Mouse (Mus musculus) testis, adult 2 months (tissue): ENCODE results near the gene Atxn1. TPM values are rescaled to one million over a fixed set of nuclear protein-coding genes. Genes with fewer than 3 reads are reported as not detected.

Experiments
- H3K27ac ChIP-seq: fragments of 200-500 bp; 2 replicates; pipeline ENCODE4 v1.5.1; 2012; ENCODE audit warnings: low read depth, low read length; ENCODE audit not compliant: control insufficient read depth, insufficient read depth
- H3K27me3 ChIP-seq: fragments of 200-500 bp; 2 replicates; pipeline ENCODE4 v1.6.1; 2012; ENCODE audit warnings: mild to moderate bottlenecking, low read length, moderate library complexity; ENCODE audit not compliant: control insufficient read depth, insufficient read depth
- H3K36me3 ChIP-seq: fragments of 200-500 bp; 2 replicates; pipeline ENCODE4 v1.6.1; 2012; ENCODE audit warnings: mild to moderate bottlenecking, low read length; ENCODE audit not compliant: control insufficient read depth, insufficient read depth
- H3K4me1 ChIP-seq: fragments of 200-500 bp; 2 replicates; pipeline ENCODE4 v1.6.1; 2012; ENCODE audit warnings: low read length; ENCODE audit not compliant: control insufficient read depth, insufficient read depth
- H3K4me3 ChIP-seq: fragments of 200-500 bp; 2 replicates; pipeline ENCODE4 v1.5.1; 2012; ENCODE audit warnings: low read depth, mild to moderate bottlenecking, low read length, moderate library complexity, mixed read lengths; ENCODE audit not compliant: control insufficient read depth
- CTCF ChIP-seq: fragments of 200-500 bp; IDR thresholded peaks from 2 replicates; pipeline ENCODE4 v1.5.1; 2012; ENCODE audit warnings: low read depth, mild to moderate bottlenecking, inconsistent platforms, low read length, moderate library complexity; ENCODE audit not compliant: control insufficient read depth, insufficient read depth, insufficient replicate concordance
- POLR2A ChIP-seq: fragments of 200-500 bp; IDR thresholded peaks from 2 replicates; pipeline ENCODE4 v1.6.1; 2012; ENCODE audit warnings: low read depth, mild to moderate bottlenecking, inconsistent platforms, low read length, moderate library complexity; ENCODE audit not compliant: control insufficient read depth
- polyA plus RNA-seq: library from polyadenylated mRNA; depleted of rRNA; stranded (reverse); fragments of >200 nt; gene quantifications from 2 replicates; pipeline ENCODE4 v1.2.3, GENCODE M21; 2012

The Atxn1 gene
- polyA plus RNA-seq, 1 experiment = 3.2 TPM

GRCm38 (mm10) chr13:45861885-45862605 lies 102.8 kb downstream of the Atxn1 start:
- Histone ChIP-seq H3K36me3 (no peaks in the 10 kb centered on the region), H3K27me3 (no peaks in the 10 kb centered on the region), H3K4me3 (peak overlapping the region; percentile 25; the same call in 1 of the 2 replicates), H3K4me1 (no peaks in the 10 kb centered on the region), H3K27ac (no peak overlapping the region)
- TF ChIP-seq POLR2A = no peak
- TF ChIP-seq CTCF = no peak

DNA sequence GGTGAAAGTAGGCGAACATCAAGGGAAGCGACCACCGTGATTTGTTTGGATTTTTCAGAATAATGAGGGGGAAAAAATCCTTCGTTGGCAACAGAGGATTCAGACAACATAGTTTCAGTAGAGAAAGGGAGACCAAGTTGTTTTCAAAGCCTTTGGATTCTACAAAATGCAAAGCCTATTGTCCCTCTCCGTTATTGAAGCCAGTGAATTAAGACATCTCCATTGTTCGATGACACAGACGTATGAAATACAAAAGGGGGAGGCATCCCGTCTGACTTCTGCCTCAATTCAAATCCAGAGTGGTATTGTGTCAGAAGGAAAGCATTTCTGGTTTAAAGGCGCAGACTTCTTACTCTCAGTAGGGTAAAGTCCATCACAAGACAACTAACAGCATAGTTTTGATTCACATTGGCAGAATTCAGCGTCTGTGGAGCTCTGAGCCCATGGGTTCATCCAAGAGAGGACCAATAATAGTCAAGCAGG lies 103.7 kb downstream of the Atxn1 start:
- no peak overlapping the region for H3K4me3 ChIP-seq
- no peaks in the 10 kb centered on the region for H3K4me1 ChIP-seq
- no peak for TF ChIP-seq CTCF
- TF ChIP-seq POLR2A = no peak
- no peaks in the 10 kb centered on the region for H3K27me3 ChIP-seq
- H3K36me3 ChIP-seq = no peaks in the 10 kb centered on the region
- H3K27ac ChIP-seq = no peak overlapping the region

DNA sequence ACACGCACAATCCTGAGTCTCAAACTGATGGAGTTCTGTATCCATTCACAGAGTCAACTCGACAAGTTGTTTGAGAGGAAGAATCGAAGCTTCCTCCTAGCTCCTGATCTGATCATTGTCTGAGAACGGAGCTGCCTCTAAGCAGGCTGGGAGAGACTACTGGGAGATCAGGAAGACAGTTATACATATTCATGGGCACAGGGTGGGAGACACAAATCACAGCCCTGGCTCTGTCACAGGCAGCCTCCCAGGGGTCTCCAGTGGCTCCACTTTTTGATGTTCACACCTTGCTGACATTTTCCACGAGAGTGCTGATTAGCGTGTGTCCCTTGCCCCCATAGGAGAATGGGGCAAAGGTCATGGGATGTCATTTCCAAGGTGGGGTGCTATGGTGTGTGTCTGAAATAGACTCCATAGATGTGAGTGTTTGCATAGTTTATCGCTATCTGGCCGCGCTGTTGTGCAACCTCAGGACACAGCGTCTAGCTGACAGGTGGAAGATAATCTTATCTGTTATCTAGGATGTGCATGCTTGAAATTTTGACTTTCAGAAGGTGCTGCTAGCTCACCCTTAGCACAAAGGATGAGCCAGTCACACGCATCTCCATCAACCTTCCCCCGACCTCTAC lies 105.6 kb downstream of the Atxn1 start:
- Histone ChIP-seq H3K36me3 (no peaks in the 10 kb centered on the region), H3K27ac (no peak overlapping the region), H3K4me1 (no peaks in the 10 kb centered on the region), H3K4me3 (no peak overlapping the region), H3K27me3 (no peaks in the 10 kb centered on the region)
- no peak for TF ChIP-seq POLR2A
- no peak for TF ChIP-seq CTCF

DNA sequence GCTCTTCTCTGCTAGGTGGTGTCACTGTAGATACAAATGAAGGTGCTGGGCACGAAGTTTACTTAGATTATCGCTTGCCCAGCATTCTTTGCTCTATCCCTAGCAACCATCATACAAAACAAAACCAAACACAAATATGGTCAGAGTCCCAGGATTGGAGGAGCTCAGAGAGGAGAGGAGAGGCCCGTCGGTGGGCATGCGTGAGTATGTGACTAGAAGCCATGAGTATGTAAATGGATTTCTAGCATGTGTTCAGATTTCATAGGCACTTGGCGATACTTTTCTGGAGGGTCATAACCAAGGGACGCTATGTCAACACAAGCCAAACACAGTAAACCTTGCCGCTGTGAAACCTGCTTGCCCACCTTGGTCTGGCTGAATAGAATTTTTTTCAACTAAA lies 107.4 kb downstream of the Atxn1 start:
- no peak for TF ChIP-seq POLR2A
- TF ChIP-seq CTCF = no peak
- H3K36me3 ChIP-seq = no peaks in the 10 kb centered on the region

DNA sequence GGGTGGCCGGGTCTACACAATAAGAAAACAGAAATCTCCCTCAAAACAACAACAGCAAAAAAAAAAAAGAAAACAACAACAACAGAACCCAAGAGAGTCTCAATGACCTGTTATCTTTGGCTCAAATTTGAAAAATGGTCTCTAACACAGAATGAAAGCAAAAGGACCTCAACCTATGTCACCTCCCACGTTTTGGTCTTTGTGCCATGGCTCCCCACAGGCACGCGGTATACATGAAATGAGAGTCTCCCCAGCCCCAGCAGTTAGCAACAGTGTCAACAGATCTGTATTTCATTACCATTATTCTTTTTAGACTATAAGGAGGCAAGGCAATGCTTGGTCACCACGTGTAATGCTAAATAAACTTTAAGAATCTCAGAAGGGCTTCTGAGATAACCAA lies 110.3 kb downstream of the Atxn1 start:
- Histone ChIP-seq H3K27ac (no peak overlapping the region), H3K4me3 (no peak overlapping the region), H3K4me1 (no peaks in the 10 kb centered on the region), H3K36me3 (no peaks in the 10 kb centered on the region), H3K27me3 (no peaks in the 10 kb centered on the region)
- TF ChIP-seq CTCF = no peak
- TF ChIP-seq POLR2A = no peak

More for the DNA sequence above, 107.4 kb downstream of the Atxn1 start:
- H3K27ac ChIP-seq = no peak overlapping the region
- no peak overlapping the region for H3K4me3 ChIP-seq
- no peaks in the 10 kb centered on the region for H3K4me1 ChIP-seq
- no peaks in the 10 kb centered on the region for H3K27me3 ChIP-seq

- H3K27me3 ChIP-seq = no peaks in the 10 kb centered on the region
- no peaks in the 10 kb centered on the region for H3K36me3 ChIP-seq
- no peak overlapping the region for H3K4me3 ChIP-seq
- H3K27ac ChIP-seq = no peak overlapping the region
- no peaks in the 10 kb centered on the region for H3K4me1 ChIP-seq
- TF ChIP-seq CTCF (no peak), POLR2A (no peak)
Observed at GRCm38 (mm10) chr13:45853691-45854090, 111.1 kb downstream of the Atxn1 start.

DNA sequence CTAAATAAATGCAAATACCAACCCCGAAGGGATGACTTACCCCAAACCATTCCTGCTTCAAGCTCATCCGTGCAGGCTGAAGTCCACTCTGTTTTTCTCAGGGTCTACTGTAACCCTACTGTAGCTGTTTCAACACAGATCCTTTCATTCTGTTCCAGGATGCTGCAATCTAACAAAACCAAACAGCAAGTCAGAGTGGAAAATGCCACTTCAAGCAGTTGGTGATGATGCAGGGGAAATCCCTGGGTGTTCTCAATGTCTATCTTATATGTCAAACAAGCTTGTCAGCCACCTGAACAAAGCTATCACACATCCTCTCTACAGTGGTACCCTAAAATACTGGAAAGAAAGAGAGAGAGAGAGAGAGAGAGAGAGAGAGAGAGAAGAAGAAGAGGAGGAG lies 112.5 kb downstream of the Atxn1 start:
- no peak overlapping the region for H3K27ac ChIP-seq
- no peak overlapping the region for H3K4me3 ChIP-seq
- no peaks in the 10 kb centered on the region for H3K4me1 ChIP-seq
- no peaks in the 10 kb centered on the region for H3K27me3 ChIP-seq
- no peak for TF ChIP-seq POLR2A
- no peaks in the 10 kb centered on the region for H3K36me3 ChIP-seq

- no peak overlapping the region for H3K4me3 ChIP-seq
- no peaks in the 10 kb centered on the region for H3K27me3 ChIP-seq
- H3K36me3 ChIP-seq = no peaks in the 10 kb centered on the region
- no peaks in the 10 kb centered on the region for H3K4me1 ChIP-seq
- no peak for TF ChIP-seq CTCF
- TF ChIP-seq POLR2A = no peak
- no peak overlapping the region for H3K27ac ChIP-seq
Observed at GRCm38 (mm10) chr13:45851746-45852145, 113.1 kb downstream of the Atxn1 start.
